Mouse (Mus musculus) midbrain, postnatal 0 days (tissue): Measurements from ENCODE around the gene Prdm10. TPM values are rescaled to one million over a fixed set of nuclear protein-coding genes. Genes with fewer than 3 reads are reported as not detected.

Experiments
- ATAC-seq: fragments of 200-750 bp; cut with Nextera tagmentation; 2 replicates; pipeline ENCODE4 v1.8.0; 2017; ENCODE audit warnings: moderate number of reproducible peaks, mild to moderate bottlenecking, moderate TSS enrichment, moderate library complexity; ENCODE audit not compliant: low FRiP score
- DNase-seq: peaks from one replicate; pipeline ENCODE4 v3.0.0-alpha.2; 2015; ENCODE audit warnings: low spot score
- H3K27ac ChIP-seq: fragments of 300-500 bp; sonication (generic); 2 replicates; pipeline ENCODE4 v1.5.1; 2014; ENCODE audit warnings: low read depth, mild to moderate bottlenecking, low read length, mixed read lengths
- H3K27me3 ChIP-seq: fragments of 300-500 bp; sonication (generic); 2 replicates; pipeline ENCODE4 v1.6.1; 2014; ENCODE audit warnings: low read length, control low read depth, mixed read lengths; ENCODE audit not compliant: insufficient read depth
- H3K36me3 ChIP-seq: fragments of 300-500 bp; sonication (generic); 2 replicates; pipeline ENCODE4 v1.6.1; 2014; ENCODE audit warnings: low read length, control low read depth, mixed read lengths; ENCODE audit not compliant: insufficient read depth
- H3K4me1 ChIP-seq: fragments of 300-500 bp; sonication (generic); 2 replicates; pipeline ENCODE4 v1.6.1; 2014; ENCODE audit warnings: mild to moderate bottlenecking, control low read depth, antibody characterized with exemption, low read length, mixed read lengths; ENCODE audit not compliant: insufficient read depth
- H3K4me2 ChIP-seq: fragments of 300-500 bp; sonication (generic); 2 replicates; pipeline ENCODE4 v1.6.1; 2014; ENCODE audit warnings: low read depth, mild to moderate bottlenecking, low read length, mixed read lengths; ENCODE audit not compliant: poor library complexity, severe bottlenecking
- H3K4me3 ChIP-seq: fragments of 300-500 bp; sonication (generic); 2 replicates; pipeline ENCODE4 v1.5.1; 2014; ENCODE audit warnings: low read depth, mild to moderate bottlenecking, low read length, moderate library complexity
- H3K9ac ChIP-seq: fragments of 300-500 bp; sonication (generic); replicated peaks from 2 replicates; pipeline ENCODE4 v1.6.1; 2014; ENCODE audit warnings: mild to moderate bottlenecking, low read length, moderate library complexity, mixed read lengths; ENCODE audit not compliant: poor library complexity, severe bottlenecking
- H3K9me3 ChIP-seq: fragments of 300-500 bp; sonication (generic); 2 replicates; pipeline ENCODE4 v1.6.1; 2016; ENCODE audit warnings: low read length, control low read depth
- CTCF ChIP-seq: IDR thresholded peaks from 2 replicates; pipeline ENCODE4 v1.5.1; 2016; ENCODE audit warnings: antibody characterized with exemption, mild to moderate bottlenecking
- WGBS: fragments of 180-500 bp; shearing (Covaris S2); extraction: QIAGEN DNeasy Blood & Tissue Kit; methylation state at CpG from one replicate; pipeline ENCODE4 v1.1.7; 2014; 5-methylcytosine and 5-hydroxymethylcytosine counted together
- polyA plus RNA-seq: library from polyadenylated mRNA; unstranded; fragments of >200 nt; fragmentation: Nextera tagmentation; extraction: Ambion mirVana; gene quantifications from 2 replicates; pipeline ENCODE4 v1.2.1, GENCODE M21; 2015
- total RNA-seq: library from RNA; depleted of rRNA; stranded (reverse); fragments of >200 nt; gene quantifications from 2 replicates; pipeline ENCODE4 v1.2.3, GENCODE M21; 2014

The Prdm10 gene
- total and polyA plus RNA-seq, 2 experiments from 2014 or later, result 5.0 to 14.8 TPM

DNA sequence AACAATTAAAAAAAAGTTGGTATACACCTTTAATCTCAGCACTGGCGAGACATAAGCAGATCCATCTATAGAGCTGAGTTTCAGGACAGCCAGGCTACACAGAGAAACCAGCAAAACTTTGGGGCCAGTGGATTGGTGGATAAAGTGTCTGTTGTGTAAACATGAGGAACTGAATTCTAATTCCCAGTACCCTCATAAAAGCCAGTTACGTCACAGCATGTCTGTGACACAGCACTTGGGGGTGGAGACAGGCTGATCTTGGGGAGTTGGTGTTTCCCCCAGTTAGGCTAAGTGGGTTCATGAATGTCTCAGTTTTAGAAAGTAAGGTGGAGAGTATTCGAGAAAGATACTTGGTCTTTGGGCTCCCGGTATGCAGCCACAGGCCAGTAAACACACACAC lies 2.7 kb downstream of the Prdm10 start:
- Histone ChIP-seq H3K4me1 (peaks cover 11% of the 10 kb centered on the region), H3K27me3 (no peaks in the 10 kb centered on the region), H3K9ac (no peak overlapping the region), H3K4me2 (no peak overlapping the region), H3K9me3 (no peaks in the 10 kb centered on the region), H3K27ac (0 out of 2 replicates have a peak overlapping the region, but pooled peaks have one; percentile 43), H3K4me3 (no peak overlapping the region), H3K36me3 (no peaks in the 10 kb centered on the region)
- DNase-seq (no peak), ATAC-seq (no peak)
- 75% methylated on average over 4 of the region's 4 CpGs for WGBS
- no peak for TF ChIP-seq CTCF

- no peaks in the 10 kb centered on the region for H3K27me3 ChIP-seq
- H3K4me2 ChIP-seq, result no peak overlapping the region
- no peaks in the 10 kb centered on the region for H3K9me3 ChIP-seq
- ATAC-seq (no peak), DNase-seq (no peak)
- H3K36me3 ChIP-seq, result no peaks in the 10 kb centered on the region
- 91% methylated on average over 3 of the region's 3 CpGs for WGBS
- H3K4me3 ChIP-seq, result no peak overlapping the region
- no peak for TF ChIP-seq CTCF
- H3K27ac ChIP-seq, result no peak overlapping the region
- no peak overlapping the region for H3K9ac ChIP-seq
- H3K4me1 ChIP-seq, result peaks cover 11% of the 10 kb centered on the region
These were observed 3.6 kb downstream of the Prdm10 start for GRCm38 (mm10) chr9:31283911-31284310.

DNA sequence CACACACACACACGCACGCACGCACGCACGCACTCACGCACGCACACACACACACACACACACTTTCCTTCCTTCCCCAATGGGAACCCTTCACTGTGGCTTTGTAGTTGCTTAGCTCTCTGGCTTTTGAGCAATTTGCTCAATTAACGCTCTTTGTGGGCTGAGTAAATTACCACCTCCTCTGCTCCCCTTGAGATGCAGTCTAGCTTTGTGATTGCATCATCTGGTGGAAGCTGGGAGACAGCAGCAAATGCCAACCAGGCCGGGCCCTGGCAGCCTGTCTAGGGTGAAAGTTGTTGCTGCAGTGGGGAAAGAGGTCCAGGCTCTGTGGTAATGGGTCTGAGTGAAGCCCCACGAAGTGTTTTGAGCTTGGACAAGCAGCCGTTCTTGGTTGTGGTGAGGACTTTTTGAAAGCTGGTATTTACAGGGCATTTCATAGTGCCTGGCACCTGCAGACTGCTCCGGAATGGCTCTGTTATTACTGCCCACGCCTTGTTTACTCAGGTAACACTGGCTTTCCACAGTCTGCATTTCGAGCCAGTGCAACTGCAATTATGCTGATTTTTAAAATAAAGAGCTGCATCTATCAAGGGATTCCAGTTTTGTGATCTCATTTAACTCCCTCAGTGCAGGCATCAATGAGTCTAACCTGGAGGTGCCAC lies 10.0 kb downstream of the Prdm10 start:
- ATAC-seq (peak; percentile 44; the same call in 1 of the 2 replicates), DNase-seq (peak; percentile 14)
- H3K4me3 ChIP-seq, result no peak overlapping the region
- H3K27ac ChIP-seq, result no peak overlapping the region
- no peaks in the 10 kb centered on the region for H3K36me3 ChIP-seq
- no peak overlapping the region for H3K4me2 ChIP-seq
- H3K27me3 ChIP-seq, result no peaks in the 10 kb centered on the region
- no peak overlapping the region for H3K9ac ChIP-seq
- no peaks in the 10 kb centered on the region for H3K9me3 ChIP-seq
- 84% methylated on average over 14 of the region's 14 CpGs for WGBS
- no peak for TF ChIP-seq CTCF
- no peaks in the 10 kb centered on the region for H3K4me1 ChIP-seq

DNA sequence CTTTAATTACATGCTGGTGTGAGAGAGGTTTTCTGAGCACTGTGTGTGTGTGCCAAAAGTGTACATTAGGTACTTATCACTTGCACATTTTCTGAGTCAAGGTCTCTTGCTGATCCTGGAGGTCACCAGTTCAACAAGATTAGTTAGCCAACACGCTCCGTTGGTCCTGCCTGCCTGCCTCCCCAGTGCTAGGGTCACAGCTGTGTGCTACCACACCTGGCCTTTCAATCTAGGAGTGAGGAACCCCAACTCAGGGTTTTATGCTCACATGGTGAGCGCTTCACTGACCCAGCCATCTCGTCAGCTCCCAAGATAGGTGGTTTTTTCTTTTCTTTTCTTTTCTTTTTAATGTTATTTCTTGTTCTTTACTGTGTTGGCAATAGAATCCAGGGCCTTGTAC lies 11.6 kb downstream of the Prdm10 start:
- H3K27ac ChIP-seq, result no peak overlapping the region
- H3K4me1 ChIP-seq, result no peaks in the 10 kb centered on the region
- H3K4me2 ChIP-seq, result no peak overlapping the region
- H3K36me3 ChIP-seq, result no peaks in the 10 kb centered on the region
- 73% methylated on average over 4 of the region's 4 CpGs for WGBS
- no peak for TF ChIP-seq CTCF
- H3K27me3 ChIP-seq, result no peaks in the 10 kb centered on the region
- no peak overlapping the region for H3K4me3 ChIP-seq
- DNase-seq (no peak), ATAC-seq (no peak)
- H3K9me3 ChIP-seq, result no peaks in the 10 kb centered on the region
- no peak overlapping the region for H3K9ac ChIP-seq

GRCm38 (mm10) chr9:31293208-31293607 lies 12.9 kb downstream of the Prdm10 start:
- no peak for ATAC-seq
- no peak for TF ChIP-seq CTCF

GRCm38 (mm10) chr9:31295311-31295710 lies 15.0 kb downstream of the Prdm10 start:
- no peak for TF ChIP-seq CTCF
- no peak for ATAC-seq
- H3K4me3 ChIP-seq, result no peak overlapping the region
- H3K9ac ChIP-seq, result no peak overlapping the region
- H3K36me3 ChIP-seq, result no peaks in the 10 kb centered on the region
- DNase-seq, result no peak
- 55% methylated on average over 2 of the region's 2 CpGs for WGBS
- no peaks in the 10 kb centered on the region for H3K9me3 ChIP-seq
- H3K4me2 ChIP-seq, result no peak overlapping the region
- H3K27me3 ChIP-seq, result no peaks in the 10 kb centered on the region
- H3K27ac ChIP-seq, result no peak overlapping the region
- H3K4me1 ChIP-seq, result no peaks in the 10 kb centered on the region

More at GRCm38 (mm10) chr9:31293208-31293607, 12.9 kb downstream of the Prdm10 start:
- Histone ChIP-seq H3K27me3 (no peaks in the 10 kb centered on the region), H3K4me2 (no peak overlapping the region), H3K4me1 (no peaks in the 10 kb centered on the region), H3K9me3 (no peaks in the 10 kb centered on the region), H3K4me3 (no peak overlapping the region), H3K27ac (no peak overlapping the region), H3K9ac (no peak overlapping the region), H3K36me3 (no peaks in the 10 kb centered on the region)
- DNase-seq, result no peak
- WGBS, result 88% methylated on average over 2 of the region's 2 CpGs
